In genomic region chr5:103341456-103341855, GRCm38 (mm10) we compare ENCODE assay signal across 10 mouse cellular contexts.
DNase-seq lines count a peak whose midpoint lies in the region; ATAC-seq and TF ChIP-seq lines count a peak whose summit lies in the region.
"Had no signal": no experiment of that assay in that cellular context is flagged by ENCODE, and none has a peak within 500 bp of the region (broad histone marks: within the 10 kb centered on the region; RNA-seq: fewer than 3 reads in every experiment).

No protein-coding gene starts in this region.

- H3K4me2 ChIP-seq in intestine, postnatal 0 days (replicated peaks; ENCODE audit: low read depth): no peak overlapping the region
- H3K4me2 ChIP-seq in intestine, embryonic 16.5 days (ENCODE audit: low read depth, low read length): no peak overlapping the region
- H3K4me2 ChIP-seq: limb, embryonic 13.5 days had no signal

- 62% methylated on average over 3 of the region's 3 CpGs for WGBS in intestine, postnatal 0 days
- 48% methylated on average over 3 of the region's 3 CpGs for WGBS in intestine, embryonic 16.5 days

- H3K27ac ChIP-seq in intestine, postnatal 0 days (ENCODE audit: low read depth, low read length): no peak overlapping the region
- H3K27ac ChIP-seq in intestine, embryonic 16.5 days (ENCODE audit: low read length): no peak overlapping the region
- H3K27ac ChIP-seq: heart, adult 2 months; limb, embryonic 13.5 days had no signal

- no peaks in the 10 kb centered on the region for H3K4me1 ChIP-seq in intestine, postnatal 0 days (replicated peaks; ENCODE audit: control insufficient read depth, insufficient read depth, low read length)
- no peaks in the 10 kb centered on the region for H3K4me1 ChIP-seq in intestine, embryonic 16.5 days (ENCODE audit: control insufficient read depth, insufficient read depth, low read length)

- H3K36me3 ChIP-seq in intestine, postnatal 0 days (ENCODE audit: control insufficient read depth, insufficient read depth): no peaks in the 10 kb centered on the region
- no peaks in the 10 kb centered on the region for H3K36me3 ChIP-seq in intestine, embryonic 16.5 days (ENCODE audit: control insufficient read depth, insufficient read depth, low read length)
- H3K36me3 ChIP-seq: limb, embryonic 13.5 days had no signal

- no peak overlapping the region for H3K9ac ChIP-seq in intestine, postnatal 0 days (ENCODE audit: low read depth, low read length)
- no peak overlapping the region for H3K9ac ChIP-seq in intestine, embryonic 16.5 days (ENCODE audit: low read depth, low read length)
- H3K9ac ChIP-seq: limb, embryonic 13.5 days had no signal

- peak; percentile 77 for DNase-seq in MN1 (ENCODE audit: low spot score)
- peak; percentile 86 to 88 for DNase-seq in cerebellum, postnatal 14 days
- DNase-seq in kidney, postnatal 14 days: peak; percentile 52
- DNase-seq in frontal cortex, adult 2 months (ENCODE audit: extremely low spot score in 1 of 2, low spot score in 1 of 2): no peak
- DNase-seq in ovary, postnatal 14 days (ENCODE audit: low spot score): no peak
- DNase-seq in left cerebral cortex, adult 11 months (ENCODE audit: low spot score): no peak
- DNase-seq: heart, adult 2 months had no signal

- no peaks in the 10 kb centered on the region for H3K9me3 ChIP-seq in intestine, postnatal 0 days (ENCODE audit: control insufficient read depth)
- no peaks in the 10 kb centered on the region for H3K9me3 ChIP-seq in intestine, embryonic 16.5 days (ENCODE audit: control insufficient read depth, low read length)

- H3K4me3 ChIP-seq in intestine, postnatal 0 days (ENCODE audit: low read depth, low read length): no peak overlapping the region
- H3K4me3 ChIP-seq in intestine, embryonic 16.5 days (ENCODE audit: low read length): no peak overlapping the region
- H3K4me3 ChIP-seq: heart, adult 2 months; limb, embryonic 13.5 days had no signal

- TF ChIP-seq CTCF in intestine, postnatal 0 days (IDR thresholded peaks at IDR 0.05; ENCODE audit: low read depth): no peak

- no peaks in the 10 kb centered on the region for H3K27me3 ChIP-seq in intestine, postnatal 0 days (replicated peaks; ENCODE audit: control insufficient read depth, insufficient read depth, low read length)
- H3K27me3 ChIP-seq in intestine, embryonic 16.5 days (replicated peaks; ENCODE audit: control insufficient read depth, insufficient read depth, low read length): no peaks in the 10 kb centered on the region; the same call in 1 of the 2 replicates

- ATAC-seq in intestine, postnatal 0 days: 0 out of 2 replicates have a peak, but pooled peaks have one; percentile 25
- ATAC-seq in intestine, embryonic 16.5 days: no peak

Comparison
In these comparisons a context has a peak if more than half of its experiments do, and no peak if none do; other contexts are left out.
1. DNase-seq: peak in MN1 (single experiment), cerebellum, postnatal 14 days (2 of 2) and kidney, postnatal 14 days (single experiment); none in frontal cortex, adult 2 months (0 of 2), ovary, postnatal 14 days (single experiment) and left cerebral cortex, adult 11 months (single experiment).